Mouse (Mus musculus) MEL (cell line): ENCODE measurements around the gene Brinp1. TPM values are rescaled to one million over a fixed set of nuclear protein-coding genes. Genes with fewer than 3 reads are reported as not detected.

Source experiments
- DNase-seq: peaks from one replicate; pipeline ENCODE4 v3.0.0; 2011; ENCODE audit warnings: low read depth, low spot score
- H3K27ac ChIP-seq: 2 replicates; pipeline ENCODE4 v1.5.1; 2012; ENCODE audit warnings: low read depth, mild to moderate bottlenecking, control low read depth, low read length, moderate library complexity; ENCODE audit not compliant: control insufficient read depth
- H3K27me3 ChIP-seq, 2 experiments: fragments of 150-350 bp in 1 of 2; sonication (generic) in 1 of 2; 2 replicates each; pipeline ENCODE4 v1.6.1; 2012; ENCODE audit warnings: low read length in 2 of 2, mild to moderate bottlenecking in 2 of 2, improper control_type of control experiment in 1 of 2, moderate library complexity in 1 of 2; ENCODE audit not compliant: insufficient read depth in 2 of 2, control insufficient read depth in 1 of 2
- H3K36me3 ChIP-seq, 2 experiments: 2 replicates each; pipeline ENCODE4 v1.6.1; 2012 to 2014; ENCODE audit warnings: low read length in 2 of 2, improper control_type of control experiment in 1 of 2, inconsistent platforms in 1 of 2, mild to moderate bottlenecking in 1 of 2; ENCODE audit not compliant: insufficient read depth in 2 of 2, control insufficient read depth in 1 of 2
- H3K4me1 ChIP-seq, 2 experiments: fragments of 150-350 bp in 1 of 2; sonication (generic) in 1 of 2; 2 replicates each; pipeline ENCODE4 v1.6.1; 2012; ENCODE audit warnings: low read length in 2 of 2, improper control_type of control experiment in 1 of 2, mild to moderate bottlenecking in 1 of 2; ENCODE audit not compliant: insufficient read depth in 2 of 2, control insufficient read depth in 1 of 2
- H3K4me3 ChIP-seq, 2 experiments: fragments of 150-350 bp in 1 of 2; sonication (generic) in 1 of 2; 2 replicates each; pipeline ENCODE4 v1.5.1; 2012; ENCODE audit warnings: low read depth in 2 of 2, low read length in 2 of 2, mild to moderate bottlenecking in 2 of 2, moderate library complexity in 2 of 2, control low read depth in 1 of 2, improper control_type of control experiment in 1 of 2; ENCODE audit not compliant: control insufficient read depth in 1 of 2, insufficient read depth in 1 of 2
- H3K79me2 ChIP-seq: 2 replicates; pipeline ENCODE4 v1.6.1; 2012; ENCODE audit warnings: mild to moderate bottlenecking, low read length, moderate library complexity; ENCODE audit not compliant: control insufficient read depth, poor library complexity, insufficient read depth
- H3K9ac ChIP-seq: 2 replicates; pipeline ENCODE4 v1.6.1; 2012; ENCODE audit warnings: low read depth, mild to moderate bottlenecking, control low read depth, low read length, moderate library complexity; ENCODE audit not compliant: control insufficient read depth, poor library complexity, severe bottlenecking
- H3K9me3 ChIP-seq: fragments of 150-350 bp; sonication (generic); replicated peaks from 2 replicates; pipeline ENCODE4 v1.6.1; 2012; ENCODE audit warnings: mild to moderate bottlenecking, low read length, improper control_type of control experiment, moderate library complexity; ENCODE audit not compliant: insufficient read depth
- BHLHE40 ChIP-seq: IDR thresholded peaks from 2 replicates; pipeline ENCODE4 v1.6.1; 2012; ENCODE audit warnings: low read depth, mild to moderate bottlenecking, inconsistent platforms, low read length, improper control_type of control experiment, borderline replicate concordance
- CHD1 ChIP-seq: IDR thresholded peaks from 2 replicates; pipeline ENCODE4 v1.6.1; 2012; ENCODE audit warnings: low read depth, mild to moderate bottlenecking, inconsistent platforms, low read length, improper control_type of control experiment
- CHD2 ChIP-seq: IDR thresholded peaks from 2 replicates; pipeline ENCODE4 v1.6.1; 2011; ENCODE audit warnings: low read length, improper control_type of control experiment
- E2F4 ChIP-seq: IDR thresholded peaks from 2 replicates; pipeline ENCODE4 v1.6.1; 2011; ENCODE audit warnings: low read depth, low read length, improper control_type of control experiment, borderline replicate concordance
- ELF1 ChIP-seq: IDR thresholded peaks from 2 replicates; pipeline ENCODE4 v1.6.1; 2014; ENCODE audit warnings: low read depth, mild to moderate bottlenecking, inconsistent platforms, low read length, improper control_type of control experiment, moderate library complexity
- JUND ChIP-seq: IDR thresholded peaks from 2 replicates; pipeline ENCODE4 v1.6.1; 2011; ENCODE audit warnings: low read depth, mild to moderate bottlenecking, improper control_type of control experiment, low read length
- MAX ChIP-seq: IDR thresholded peaks from 2 replicates; pipeline ENCODE4 v1.6.1; 2011; ENCODE audit warnings: low read length, improper control_type of control experiment
- MEF2A ChIP-seq: IDR thresholded peaks from 2 replicates; pipeline ENCODE4 v1.6.1; 2014; ENCODE audit warnings: low read depth, mild to moderate bottlenecking, inconsistent platforms, low read length, improper control_type of control experiment; ENCODE audit not compliant: poor library complexity, insufficient replicate concordance, severe bottlenecking; ENCODE audit errors: extremely low read depth
- MXI1 ChIP-seq: IDR thresholded peaks from 2 replicates; pipeline ENCODE4 v1.6.1; 2011; ENCODE audit warnings: mild to moderate bottlenecking, low read depth, low read length, improper control_type of control experiment
- MYB ChIP-seq: IDR thresholded peaks from 2 replicates; pipeline ENCODE4 v1.6.1; 2011; ENCODE audit warnings: mild to moderate bottlenecking, low read depth, low read length, improper control_type of control experiment
- NRF1 ChIP-seq: IDR thresholded peaks from 2 replicates; pipeline ENCODE4 v1.6.1; 2014; ENCODE audit warnings: low read depth, mild to moderate bottlenecking, inconsistent platforms, low read length, improper control_type of control experiment, moderate library complexity; ENCODE audit not compliant: poor library complexity, insufficient read depth, severe bottlenecking
- POLR2AphosphoS2 ChIP-seq: IDR thresholded peaks from 2 replicates; pipeline ENCODE4 v1.6.1; 2011; ENCODE audit warnings: low read length, improper control_type of control experiment
- SIN3A ChIP-seq: IDR thresholded peaks from 2 replicates; pipeline ENCODE4 v1.6.1; 2012; ENCODE audit warnings: low read length, improper control_type of control experiment, inconsistent platforms
- TBP ChIP-seq: IDR thresholded peaks from 2 replicates; pipeline ENCODE4 v1.8.0; 2011; ENCODE audit warnings: low read depth, low read length, improper control_type of control experiment
- TCF12 ChIP-seq: IDR thresholded peaks from 2 replicates; pipeline ENCODE4 v1.6.1; 2014; ENCODE audit warnings: low read depth, mild to moderate bottlenecking, inconsistent platforms, low read length, improper control_type of control experiment, moderate library complexity
- UBTF ChIP-seq: IDR thresholded peaks from 2 replicates; pipeline ENCODE4 v1.6.1; 2012; ENCODE audit warnings: low read depth, mild to moderate bottlenecking, inconsistent platforms, low read length, improper control_type of control experiment, moderate library complexity, borderline replicate concordance; ENCODE audit not compliant: insufficient read depth
- ZC3H11A ChIP-seq: IDR thresholded peaks from 2 replicates; pipeline ENCODE4 v1.6.1; 2012; ENCODE audit warnings: low read depth, mild to moderate bottlenecking, inconsistent platforms, low read length, improper control_type of control experiment
- ZNF384 ChIP-seq: IDR thresholded peaks from 2 replicates; pipeline ENCODE4 v1.6.1; 2012; ENCODE audit warnings: low read depth, mild to moderate bottlenecking, inconsistent platforms, low read length, improper control_type of control experiment
- polyA plus RNA-seq, 2 experiments: library from polyadenylated mRNA; stranded (reverse) in 1 of 2; unstranded in 1 of 2; fragments of >175 nt in 1 of 2; fragments of >200 nt in 1 of 2; gene quantifications; 2 replicates each; pipeline versions ENCODE4 v1.2.1 to v1.2.4; 2012; ENCODE audit warnings: low replicate concordance in 2 of 2, low read depth in 1 of 2; ENCODE audit not compliant: insufficient read length in 2 of 2, insufficient read depth in 1 of 2, missing spikeins in 1 of 2
- total RNA-seq: library from RNA; depleted of rRNA; stranded (reverse); fragments of 300-350 nt; gene quantifications from 2 replicates; pipeline ENCODE4 v1.2.3, GENCODE M21; 2012

The Brinp1 gene
- total and polyA plus RNA-seq, 3 experiments = not detected

DNA sequence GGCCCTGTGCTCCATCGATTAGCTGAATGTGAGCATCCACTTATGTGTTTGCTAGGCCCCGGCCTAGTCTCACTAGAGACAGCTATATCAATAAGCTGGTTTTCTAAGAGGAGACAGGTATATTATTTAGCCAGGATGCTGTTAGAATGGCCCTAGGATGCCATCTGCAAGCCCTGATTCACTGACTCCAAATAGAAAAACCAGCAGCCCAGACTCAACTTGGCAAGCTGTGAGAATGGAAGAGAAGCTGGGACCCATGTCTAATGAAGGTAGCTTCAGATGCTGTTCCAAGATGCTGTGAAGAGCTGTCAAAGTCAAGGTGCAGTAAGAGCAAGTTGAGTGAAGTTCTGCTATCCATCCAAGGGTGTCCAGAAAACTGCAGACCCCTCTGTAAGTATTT lies 89.5 kb downstream of the Brinp1 start:
- no peaks in the 10 kb centered on the region for H3K27me3 ChIP-seq
- TF ChIP-seq E2F4 = no peak
- TF ChIP-seq POLR2AphosphoS2 = no peak
- no peak for TF ChIP-seq ZNF384
- no peak for TF ChIP-seq BHLHE40
- TF ChIP-seq MAX = no peak
- no peak for TF ChIP-seq MYB
- no peak for TF ChIP-seq CHD1
- no peak for TF ChIP-seq JUND
- no peak for TF ChIP-seq TBP
- no peak for TF ChIP-seq SIN3A
- TF ChIP-seq UBTF = no peak
- TF ChIP-seq MXI1 = no peak
- no peak for TF ChIP-seq ELF1
- no peak for TF ChIP-seq ZC3H11A
- TF ChIP-seq TCF12 = no peak
- no peak for TF ChIP-seq NRF1
- no peak for TF ChIP-seq CHD2

DNA sequence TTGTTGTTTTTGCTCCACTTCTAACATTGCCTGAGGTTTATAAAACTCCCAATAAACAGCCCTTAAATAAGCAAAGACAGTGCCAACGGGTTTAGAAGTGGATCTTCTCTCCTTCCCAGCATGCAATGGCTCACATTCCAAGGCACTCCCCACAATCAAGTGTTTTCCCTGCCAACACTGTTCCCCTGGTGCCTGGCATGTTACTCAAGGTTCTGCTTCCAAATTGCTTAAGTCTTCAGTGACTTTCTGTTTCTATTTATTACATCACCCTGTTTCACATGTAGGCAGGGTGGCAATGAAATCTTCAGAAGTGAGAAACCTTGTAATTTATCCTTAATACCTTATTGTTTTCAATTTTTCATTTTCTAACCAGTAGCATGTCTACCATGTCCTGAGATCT lies 97.3 kb downstream of the Brinp1 start:
- Histone ChIP-seq H3K9ac (no peak overlapping the region), H3K27me3 (no peaks in the 10 kb centered on the region)
- no peak for TF ChIP-seq MEF2A
- TF ChIP-seq, all 39 proteins: peak for 0
- Histone ChIP-seq H3K27ac (no peak overlapping the region), H3K79me2 (no peaks in the 10 kb centered on the region), H3K9me3 (no peaks in the 10 kb centered on the region), H3K36me3 (no peaks in the 10 kb centered on the region), H3K4me3 (no peak overlapping the region), H3K4me1 (no peaks in the 10 kb centered on the region)
- no peak for DNase-seq

More for the DNA sequence above, 89.5 kb downstream of the Brinp1 start:
- H3K27ac ChIP-seq = no peak overlapping the region
- H3K9me3 ChIP-seq = no peaks in the 10 kb centered on the region
- no peaks in the 10 kb centered on the region for H3K36me3 ChIP-seq
- no peaks in the 10 kb centered on the region for H3K4me1 ChIP-seq
- H3K79me2 ChIP-seq = no peaks in the 10 kb centered on the region
- H3K4me3 ChIP-seq = no peak overlapping the region
- DNase-seq = no peak
- no peak overlapping the region for H3K9ac ChIP-seq
